Mouse (Mus musculus) c-Kit-negative CD71-positive TER-119-positive erythroid progenitor cells, embryonic 14.5 days (primary cell): Measurements from ENCODE around the gene Gm1043.

Experiments used
- DNase-seq: peaks from one replicate; pipeline ENCODE4 v3.0.0-alpha.2; 2013; ENCODE audit warnings: low read depth, low spot score

Gene Gm1043

GRCm38 (mm10) chr5:37198011-37198688 lies 113.0 kb downstream of the Gm1043 start:
- no peak for DNase-seq

DNA sequence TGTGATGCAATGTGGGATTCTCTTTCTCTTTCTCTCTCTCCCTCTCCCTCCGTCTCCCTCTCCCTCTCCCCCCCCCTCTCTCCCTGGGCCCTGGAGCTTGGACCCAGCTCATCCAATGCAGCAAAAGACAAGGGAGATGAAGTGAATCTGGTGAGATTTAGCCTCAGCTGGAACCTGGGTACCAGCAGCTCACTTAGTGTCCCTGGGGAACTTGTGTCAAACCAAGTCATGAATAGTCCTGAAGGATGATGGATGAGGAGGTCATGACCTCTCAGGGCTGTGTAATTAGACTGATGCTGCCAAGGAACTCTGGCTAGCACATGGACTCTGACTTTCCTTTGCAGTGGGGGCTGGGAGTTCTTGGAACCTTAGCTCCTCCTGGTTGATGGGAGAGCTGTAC lies 117.1 kb downstream of the Gm1043 start:
- DNase-seq = no peak

GRCm38 (mm10) chr5:37204886-37205285 lies 119.7 kb downstream of the Gm1043 start:
- no peak for DNase-seq

- DNase-seq = no peak
Observed at GRCm38 (mm10) chr5:37205420-37205819, 120.2 kb downstream of the Gm1043 start.

- no peak for DNase-seq
Observed at GRCm38 (mm10) chr5:37206364-37206763, 121.2 kb downstream of the Gm1043 start.

- DNase-seq = no peak
Observed at GRCm38 (mm10) chr5:37212938-37213708, 128.0 kb downstream of the Gm1043 start.

DNA sequence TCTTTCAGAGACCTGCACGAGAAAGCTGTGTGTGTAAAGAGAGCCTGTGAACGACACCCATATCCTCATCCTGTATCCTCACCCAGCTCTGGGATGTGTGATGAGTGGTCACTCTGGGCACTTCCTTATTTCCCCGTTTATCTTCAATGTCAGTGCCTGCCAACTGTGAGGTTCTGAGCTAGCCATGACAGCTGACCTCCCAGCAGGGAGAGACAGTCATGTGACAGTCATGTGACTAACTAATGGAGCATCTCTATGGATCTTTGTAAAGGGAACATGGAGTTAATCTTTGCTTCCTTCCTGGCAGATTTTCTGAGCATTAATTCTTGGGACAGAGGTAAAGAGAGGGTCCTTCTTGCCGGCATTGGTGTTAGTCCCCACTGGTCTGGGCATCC lies 128.5 kb downstream of the Gm1043 start:
- no peak for DNase-seq

- DNase-seq = no peak
Observed at GRCm38 (mm10) chr5:37214614-37215013, 129.4 kb downstream of the Gm1043 start.

DNA sequence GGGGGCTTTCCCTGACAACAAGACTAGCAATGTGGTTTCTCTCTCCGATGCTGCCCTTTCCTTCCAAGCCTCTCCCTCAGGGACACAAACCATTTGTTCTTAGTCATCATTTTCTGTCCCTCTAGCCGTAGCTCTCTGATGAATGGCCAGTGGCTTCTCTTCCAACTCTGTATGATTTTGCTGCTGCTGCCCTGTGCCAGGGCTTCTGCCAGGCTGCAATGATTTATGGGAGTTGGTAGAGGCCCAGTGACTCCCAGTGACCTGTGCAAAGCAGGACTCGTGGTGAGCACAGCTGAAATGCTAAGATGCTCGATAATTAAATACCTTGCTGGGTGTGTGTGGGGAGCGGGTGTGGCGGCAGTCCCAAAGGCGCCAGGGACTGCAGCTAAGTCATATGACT lies 130.1 kb downstream of the Gm1043 start:
- no peak for DNase-seq

DNA sequence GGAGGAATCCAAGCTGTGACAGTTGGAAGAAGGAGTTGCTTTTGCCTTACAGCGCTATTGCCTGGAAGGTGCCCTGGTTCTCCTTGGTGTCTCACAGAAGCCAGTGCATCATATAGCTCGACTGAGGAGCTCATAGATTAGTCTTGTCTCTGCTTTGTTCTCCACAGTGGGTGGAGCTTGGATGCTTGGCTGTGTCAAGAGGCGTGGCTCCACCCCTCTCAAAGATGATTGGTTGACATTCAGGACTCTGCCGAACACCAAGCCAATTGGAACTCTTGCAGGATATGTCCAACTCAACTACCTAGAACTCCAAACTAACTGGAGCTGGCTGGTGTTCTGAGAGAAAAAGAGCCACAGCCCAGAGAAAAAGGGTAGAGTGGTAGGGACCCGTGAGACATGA lies 134.4 kb downstream of the Gm1043 start:
- no peak for DNase-seq

- no peak for DNase-seq
Observed at GRCm38 (mm10) chr5:37220575-37220974, 135.4 kb downstream of the Gm1043 start.

DNA sequence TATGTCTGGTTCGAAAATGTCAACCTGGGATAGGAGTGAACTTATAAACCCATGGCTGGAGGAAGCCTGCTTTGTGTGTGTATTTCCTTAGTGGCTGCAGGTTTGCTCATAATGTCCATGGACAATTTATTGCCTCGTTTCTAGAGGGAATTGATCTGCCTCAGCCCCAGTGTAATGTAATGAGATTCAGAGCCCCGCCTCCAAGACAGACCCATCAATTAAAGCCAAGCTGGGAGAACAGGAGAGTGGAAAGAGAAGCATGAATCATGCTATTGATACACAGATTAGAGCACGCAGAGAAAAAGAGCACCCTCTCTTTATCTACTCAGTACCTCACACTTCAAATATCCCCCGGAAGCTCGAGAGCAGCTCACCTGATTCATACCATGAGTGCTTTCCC lies 136.4 kb downstream of the Gm1043 start:
- DNase-seq = no peak

- no peak for DNase-seq
Observed at GRCm38 (mm10) chr5:37222316-37222715, 137.1 kb downstream of the Gm1043 start.

GRCm38 (mm10) chr5:37225708-37226107 lies 140.5 kb downstream of the Gm1043 start:
- no peak for DNase-seq

DNA sequence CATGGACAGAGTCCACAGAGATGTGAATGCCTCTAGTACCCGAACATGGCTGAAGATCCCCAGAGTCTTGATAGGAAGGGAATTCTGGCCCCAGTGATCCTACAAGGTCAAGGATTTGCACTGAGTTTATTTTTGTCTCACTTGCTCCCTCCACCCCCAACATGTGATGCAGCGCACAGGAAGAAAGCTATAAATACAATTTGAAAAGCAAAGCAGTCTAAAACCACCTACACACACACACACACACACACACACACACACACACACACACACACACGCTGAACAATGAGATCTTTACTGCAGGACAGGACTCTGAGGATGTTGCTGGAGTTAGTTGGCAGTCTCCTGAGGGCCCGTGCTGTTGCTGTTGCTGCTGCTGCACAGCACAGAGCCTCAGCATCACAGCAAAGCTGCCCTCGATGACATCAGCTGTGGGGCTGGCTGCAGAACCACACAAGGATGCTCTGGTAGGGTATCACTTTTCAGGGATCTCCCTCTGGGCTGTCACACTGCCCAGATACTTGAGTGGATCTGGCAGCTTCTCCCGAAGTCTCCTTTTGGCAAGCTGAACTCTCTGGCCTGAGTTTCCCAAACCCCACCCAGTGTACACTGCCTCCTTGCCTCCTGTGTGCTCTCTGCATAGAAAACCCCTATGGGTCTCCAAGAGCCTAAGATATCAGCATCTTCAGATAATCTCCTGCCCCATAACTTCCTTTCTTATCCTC lies 142.9 kb downstream of the Gm1043 start:
- no peak for DNase-seq

DNA sequence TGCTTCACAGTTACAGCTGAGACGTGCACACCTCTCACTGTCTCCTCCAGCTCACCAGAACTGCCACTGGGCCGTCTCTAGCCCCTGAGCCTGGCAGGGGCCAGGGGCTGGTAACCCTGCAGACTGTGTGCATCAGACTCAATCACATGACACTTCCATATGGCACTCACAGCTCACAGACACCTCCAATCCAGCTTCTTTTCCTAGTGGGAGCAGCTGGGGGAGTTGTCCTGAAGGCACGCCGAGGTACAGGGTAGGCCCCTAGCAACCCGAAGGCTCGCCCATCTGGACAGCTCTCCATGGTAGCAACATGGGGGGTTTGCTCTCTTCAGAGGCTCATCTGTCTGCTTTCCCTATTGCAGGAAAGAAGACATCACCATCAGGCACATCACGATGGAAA lies 143.7 kb downstream of the Gm1043 start:
- DNase-seq = no peak

GRCm38 (mm10) chr5:37233010-37233557 lies 147.9 kb downstream of the Gm1043 start:
- no peak for DNase-seq

DNA sequence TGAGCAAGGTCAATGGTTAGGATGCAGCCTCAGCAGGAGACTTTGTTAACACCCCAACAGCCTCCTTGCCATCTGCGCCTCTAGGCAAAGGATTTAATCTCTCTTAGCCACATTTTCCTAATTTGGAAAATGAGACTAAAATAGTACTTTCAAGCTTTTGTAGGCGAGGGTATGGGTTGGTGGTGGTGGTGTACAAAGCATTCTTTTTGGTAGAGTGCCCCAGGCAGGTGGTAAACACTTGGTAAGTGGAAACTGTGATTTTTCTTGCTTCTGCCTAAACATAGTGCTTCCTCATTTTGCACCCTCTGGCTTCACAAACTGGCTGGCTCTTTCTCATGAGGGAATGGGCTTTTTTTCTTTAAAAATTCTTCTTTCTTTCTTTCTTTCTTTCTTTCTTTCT lies 153.5 kb downstream of the Gm1043 start:
- DNase-seq = no peak

GRCm38 (mm10) chr5:37240550-37240949 lies 155.4 kb downstream of the Gm1043 start:
- DNase-seq = no peak

GRCm38 (mm10) chr5:37241224-37241623 lies 156.1 kb downstream of the Gm1043 start:
- DNase-seq = no peak

DNA sequence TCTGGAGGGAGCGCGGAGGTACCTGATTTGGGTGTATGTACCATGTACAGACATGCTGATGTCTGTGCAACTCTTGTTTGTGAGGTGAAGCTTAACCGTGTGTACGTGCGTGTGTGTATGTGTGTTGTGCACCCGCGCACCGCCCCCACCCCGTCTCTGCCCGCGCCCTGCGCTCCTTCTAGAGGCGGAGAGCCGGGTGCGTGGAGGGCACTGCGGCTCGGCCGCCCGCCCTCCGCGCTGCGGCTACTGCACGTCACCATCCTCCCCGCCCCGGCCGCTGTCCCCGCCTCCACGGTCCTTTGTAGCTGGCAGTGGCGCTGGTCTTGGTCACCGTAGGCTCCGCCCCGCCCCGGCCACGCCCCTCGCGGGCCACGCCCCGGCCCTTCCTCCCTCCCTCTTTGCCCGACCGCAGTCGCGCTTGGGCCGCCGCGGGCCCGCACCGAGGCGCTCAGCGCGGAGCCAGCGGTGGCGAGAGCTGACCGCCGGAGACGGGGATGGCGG lies 156.5 kb downstream of the Gm1043 start, which contains the start of gene Crmp1:
TSS of gene Crmp1 (plus strand) at position 290 of the 501 bp plus-strand sequence.
- DNase-seq = peak; percentile 1
